Mouse (Mus musculus): Measurements from ENCODE around the gene Lyplal1.

GRCm38 (mm10) chr1:186066266-186066897 lies 50.7 kb downstream of the Lyplal1 start:
- TF ChIP-seq CTCF (IDR thresholded peaks at IDR 0.05; ENCODE audit: low read depth, low read length) (no peak), GATA1 (IDR thresholded peaks at IDR 0.05; ENCODE audit: borderline replicate concordance, low read length) (no peak), TAL1 (conservative IDR thresholded peaks at IDR 0.05; ENCODE audit: low read depth, low read length) (no peak)
